Mouse (Mus musculus) stomach, postnatal 0 days (tissue): ENCODE measurements at regions not wholly inside any gene's neighbourhood (a gene's known extent, or its start where the extent isn't known, plus 50 kb on each side); places are given as distances from the start of the nearest gene placed in this dataset.

Experiments
- ATAC-seq: fragments of 200-750 bp; cut with Nextera tagmentation; 2 replicates; pipeline ENCODE4 v1.8.0; 2017; ENCODE audit not compliant: low FRiP score, low TSS enrichment
- DNase-seq: peaks from one replicate; pipeline ENCODE4 v3.0.0-alpha.2; 2016; ENCODE audit warnings: low spot score
- H3K27ac ChIP-seq: fragments of 300-500 bp; sonication (generic); replicated peaks from 2 replicates; pipeline ENCODE4 v1.5.1; 2014; ENCODE audit warnings: mild to moderate bottlenecking, control low read depth
- H3K27me3 ChIP-seq: fragments of 300-500 bp; sonication (generic); 2 replicates; pipeline ENCODE4 v1.6.1; 2014; ENCODE audit warnings: low read length; ENCODE audit not compliant: control insufficient read depth, insufficient read depth
- H3K36me3 ChIP-seq: fragments of 300-500 bp; sonication (generic); 2 replicates; pipeline ENCODE4 v1.6.1; 2014; ENCODE audit warnings: low read length, mixed read lengths; ENCODE audit not compliant: control insufficient read depth, insufficient read depth
- H3K4me1 ChIP-seq: fragments of 300-500 bp; sonication (generic); replicated peaks from 2 replicates; pipeline ENCODE4 v1.6.1; 2014; ENCODE audit warnings: antibody characterized with exemption; ENCODE audit not compliant: control insufficient read depth, insufficient read depth
- H3K4me2 ChIP-seq: fragments of 300-500 bp; sonication (generic); replicated peaks from 2 replicates; pipeline ENCODE4 v1.6.1; 2014; ENCODE audit warnings: low read depth, mild to moderate bottlenecking, control low read depth, moderate library complexity
- H3K4me3 ChIP-seq: fragments of 300-500 bp; sonication (generic); 2 replicates; pipeline ENCODE4 v1.5.1; 2014; ENCODE audit warnings: low read depth, low read length, control low read depth
- H3K9ac ChIP-seq: fragments of 300-500 bp; sonication (generic); 2 replicates; pipeline ENCODE4 v1.6.1; 2014; ENCODE audit warnings: mild to moderate bottlenecking, low read length, control low read depth, mixed read lengths
- H3K9me3 ChIP-seq: fragments of 300-500 bp; sonication (generic); 2 replicates; pipeline ENCODE4 v1.6.1; 2016; ENCODE audit warnings: low read length; ENCODE audit not compliant: control insufficient read depth
- CTCF ChIP-seq: IDR thresholded peaks from 2 replicates; pipeline ENCODE4 v1.5.1; 2016; ENCODE audit warnings: antibody characterized with exemption, low read depth, mild to moderate bottlenecking, moderate library complexity
- EP300 ChIP-seq: optimal IDR thresholded peaks from 2 replicates; pipeline ENCODE3; 2016; ENCODE audit warnings: antibody characterized with exemption
- WGBS: fragments of 180-500 bp; shearing (Covaris S2); extraction: QIAGEN DNeasy Blood & Tissue Kit; methylation state at CpG from one replicate; pipeline ENCODE4 v1.1.7; 2014; 5-methylcytosine and 5-hydroxymethylcytosine counted together

DNA sequence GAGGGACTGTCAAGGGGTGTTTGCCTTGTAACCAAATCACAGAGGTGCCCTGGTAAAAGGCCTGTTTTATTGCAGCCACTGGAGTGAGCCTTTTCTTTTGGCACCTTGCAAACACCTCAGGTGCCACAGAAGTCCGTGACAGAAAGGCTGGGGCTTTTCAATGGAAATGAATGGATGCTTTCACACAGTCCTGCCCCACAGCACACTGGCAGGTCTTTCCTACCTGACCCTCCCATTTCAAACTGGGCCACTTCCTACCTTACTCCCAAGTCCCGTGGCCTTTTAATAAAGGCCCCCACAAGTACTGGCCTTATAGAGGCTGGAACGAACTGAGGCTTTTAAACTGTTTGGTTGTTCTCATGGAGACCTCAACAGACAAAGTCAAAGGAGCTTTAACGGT, 453.1 kb upstream of the Mki67 start:
- H3K4me3 ChIP-seq, result no peak overlapping the region
- H3K4me2 ChIP-seq, result no peak overlapping the region
- no peaks in the 10 kb centered on the region for H3K9me3 ChIP-seq
- H3K9ac ChIP-seq, result no peak overlapping the region
- no peaks in the 10 kb centered on the region for H3K27me3 ChIP-seq
- 69% methylated on average over 4 of the region's 4 CpGs for WGBS
- no peak for TF ChIP-seq EP300
- TF ChIP-seq CTCF, result no peak
- H3K27ac ChIP-seq, result no peak overlapping the region
- no peaks in the 10 kb centered on the region for H3K36me3 ChIP-seq
- H3K4me1 ChIP-seq, result no peaks in the 10 kb centered on the region
- ATAC-seq (no peak), DNase-seq (no peak)

DNA sequence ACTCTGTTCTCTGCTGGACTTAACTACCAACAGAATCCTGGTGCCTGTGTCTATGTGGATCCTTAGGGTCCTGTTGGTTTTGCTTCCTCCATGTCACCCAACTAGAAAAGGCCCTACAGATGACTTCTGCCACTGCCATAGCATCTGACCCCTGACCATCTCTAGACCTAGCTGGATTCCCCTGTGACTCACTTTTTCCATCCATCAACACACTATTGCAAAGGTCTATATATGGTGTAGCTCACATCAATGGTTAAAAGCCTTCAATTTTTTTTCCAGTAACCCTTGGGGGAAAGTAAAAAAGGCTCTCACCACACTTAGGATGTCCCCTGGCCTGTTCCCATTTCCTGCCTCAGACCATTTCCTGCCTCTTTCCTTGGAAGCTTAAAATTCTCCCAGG, 460.2 kb upstream of the Mki67 start:
- H3K9me3 ChIP-seq, result no peaks in the 10 kb centered on the region
- H3K36me3 ChIP-seq, result no peaks in the 10 kb centered on the region
- TF ChIP-seq EP300 (no peak), CTCF (no peak)
- H3K9ac ChIP-seq, result no peak overlapping the region
- no peak for DNase-seq
- H3K4me1 ChIP-seq, result peaks cover 4% of the 10 kb centered on the region; the same call in 1 of the 2 replicates
- H3K27me3 ChIP-seq, result no peaks in the 10 kb centered on the region
- H3K4me3 ChIP-seq, result no peak overlapping the region
- ATAC-seq, result no peak
- H3K27ac ChIP-seq, result no peak overlapping the region
- no peak overlapping the region for H3K4me2 ChIP-seq

DNA sequence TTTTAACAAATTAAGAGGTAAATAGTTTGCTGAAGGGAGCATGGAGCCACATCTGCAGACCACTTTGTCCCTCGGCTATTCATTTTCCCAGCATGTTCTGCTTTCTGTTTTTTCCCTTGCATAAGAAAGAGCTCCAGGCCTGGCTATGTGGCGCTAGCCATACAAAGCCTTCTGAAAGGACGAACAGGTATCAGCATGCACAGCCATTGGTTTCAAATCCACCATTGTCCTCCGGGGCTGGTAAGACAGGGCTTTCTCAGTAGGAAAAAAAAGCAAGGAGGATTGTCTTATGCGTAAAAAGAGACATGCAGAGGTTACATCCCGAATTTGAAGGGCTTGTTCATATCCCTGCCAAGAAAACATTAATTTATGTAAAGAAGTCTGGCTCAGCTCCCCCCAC, 464.8 kb upstream of the Mki67 start:
- no peak overlapping the region for H3K27ac ChIP-seq
- no peaks in the 10 kb centered on the region for H3K9me3 ChIP-seq
- H3K9ac ChIP-seq, result no peak overlapping the region
- no peak for TF ChIP-seq EP300
- TF ChIP-seq CTCF, result no peak
- 51% methylated on average over 6 of the region's 6 CpGs for WGBS
- DNase-seq (no peak), ATAC-seq (no peak)
- H3K36me3 ChIP-seq, result no peaks in the 10 kb centered on the region
- H3K27me3 ChIP-seq, result no peaks in the 10 kb centered on the region
- no peak overlapping the region for H3K4me2 ChIP-seq
- no peak overlapping the region for H3K4me3 ChIP-seq
- H3K4me1 ChIP-seq, result peaks cover 4% of the 10 kb centered on the region; the same call in 1 of the 2 replicates

DNA sequence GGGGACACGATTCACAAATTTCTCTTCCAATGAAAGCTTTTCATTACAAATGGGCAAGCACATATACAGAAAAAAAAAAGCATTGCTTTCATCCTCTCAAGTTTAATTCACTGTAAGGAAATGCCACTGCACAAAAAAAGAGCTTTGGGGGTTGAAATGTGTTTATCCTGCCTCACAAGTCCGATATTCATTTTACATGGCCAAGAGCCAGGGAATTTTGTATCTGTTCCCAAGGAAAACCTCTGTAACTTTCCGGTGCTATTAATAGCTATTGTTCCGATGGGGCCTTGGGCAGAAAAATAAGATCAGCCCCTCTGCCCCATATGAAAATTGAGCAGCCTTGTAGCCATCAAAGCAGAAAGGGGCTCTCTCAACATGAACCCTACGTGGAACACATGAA, 465.9 kb upstream of the Mki67 start:
- DNase-seq (no peak), ATAC-seq (no peak)
- Histone ChIP-seq H3K27ac (no peak overlapping the region), H3K36me3 (no peaks in the 10 kb centered on the region), H3K4me2 (no peak overlapping the region), H3K4me3 (no peak overlapping the region), H3K27me3 (no peaks in the 10 kb centered on the region), H3K9me3 (no peaks in the 10 kb centered on the region), H3K4me1 (peaks cover 4% of the 10 kb centered on the region; the same call in 1 of the 2 replicates), H3K9ac (no peak overlapping the region)
- TF ChIP-seq EP300, result no peak
- no peak for TF ChIP-seq CTCF
- 38% methylated on average over 5 of the region's 5 CpGs for whole genome bisulfite sequencing

DNA sequence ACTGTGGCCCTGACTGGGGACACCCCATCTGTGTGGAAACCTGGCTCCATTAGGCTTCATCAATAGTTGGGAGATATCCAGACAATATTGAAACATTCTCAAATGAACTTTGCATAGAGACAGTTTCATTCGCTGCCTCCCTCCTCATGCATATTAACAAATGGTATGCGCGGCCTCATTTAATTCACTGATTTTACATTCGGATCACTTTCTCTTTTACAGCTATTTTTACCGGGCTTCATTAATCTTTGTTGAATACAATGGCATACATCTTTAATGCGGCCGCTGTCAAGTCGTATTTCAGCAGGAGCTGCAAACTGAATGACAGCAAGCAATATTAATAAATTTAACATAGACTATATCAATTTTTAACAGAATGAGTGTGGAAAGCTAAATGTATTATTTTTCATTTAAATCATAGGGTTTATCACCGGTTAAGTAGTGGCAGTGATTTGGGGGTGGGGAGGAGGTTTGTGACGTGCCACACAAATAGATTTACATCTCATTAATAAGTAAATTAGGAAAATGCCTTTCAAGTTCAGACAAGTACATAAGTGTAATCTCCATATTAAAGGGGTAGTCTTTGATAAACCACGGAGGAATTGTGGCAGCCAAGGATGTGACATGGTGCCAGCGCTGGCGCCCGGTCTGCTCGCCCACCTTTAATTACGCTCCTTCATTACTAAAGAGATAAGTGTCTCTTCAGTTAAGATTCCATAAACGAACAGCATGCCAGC, 480.4 kb upstream of the Mki67 start:
- Histone ChIP-seq H3K4me2 (no peak overlapping the region), H3K27me3 (no peaks in the 10 kb centered on the region), H3K36me3 (no peaks in the 10 kb centered on the region), H3K4me1 (no peaks in the 10 kb centered on the region), H3K9me3 (no peaks in the 10 kb centered on the region), H3K4me3 (no peak overlapping the region), H3K27ac (no peak overlapping the region), H3K9ac (no peak overlapping the region)
- TF ChIP-seq EP300, result no peak
- TF ChIP-seq CTCF, result no peak
- WGBS, result 88% methylated on average over 17 of the region's 17 CpGs
- DNase-seq (no peak), ATAC-seq (no peak)

DNA sequence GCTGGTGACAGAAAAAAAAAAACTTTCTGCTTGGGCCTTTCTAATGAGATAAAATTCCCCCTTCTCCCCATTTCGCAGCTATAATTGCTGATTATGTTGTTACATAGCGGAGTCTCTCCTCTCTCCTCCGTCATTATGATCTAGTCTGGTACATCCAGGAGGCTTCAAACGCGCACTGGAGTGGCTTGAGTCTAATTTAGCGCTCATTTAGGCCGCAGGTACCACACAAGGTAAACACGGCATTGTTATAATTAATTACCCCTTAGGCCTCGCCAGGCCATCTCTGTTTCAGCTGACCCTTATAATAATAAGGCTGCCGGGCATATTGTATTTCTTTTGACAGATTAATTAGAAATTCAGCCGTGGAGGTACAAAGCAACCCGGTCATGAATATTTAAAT, 492.7 kb upstream of the Mki67 start:
- no peaks in the 10 kb centered on the region for H3K27me3 ChIP-seq
- H3K36me3 ChIP-seq, result no peaks in the 10 kb centered on the region
- no peak overlapping the region for H3K4me2 ChIP-seq
- no peaks in the 10 kb centered on the region for H3K4me1 ChIP-seq
- H3K9ac ChIP-seq, result no peak overlapping the region
- TF ChIP-seq CTCF (no peak), EP300 (no peak)
- H3K4me3 ChIP-seq, result no peak overlapping the region
- H3K9me3 ChIP-seq, result no peaks in the 10 kb centered on the region
- WGBS, result 87% methylated on average over 12 of the region's 12 CpGs
- DNase-seq (no peak), ATAC-seq (no peak)
- no peak overlapping the region for H3K27ac ChIP-seq
